Mouse (Mus musculus) embryonic facial prominence, embryonic 11.5 days (tissue): Measurements from ENCODE around the gene U2af2. TPM values are rescaled to one million over a fixed set of nuclear protein-coding genes. Genes with fewer than 3 reads are reported as not detected.
"Not testable (repeated sequence)": the region's sequence is repeated elsewhere in the genome, so short reads cannot be mapped to it uniquely, and the experiment has no call there.

ENCODE experiments used
- ATAC-seq: fragments of 200-750 bp; cut with Nextera tagmentation; replicated peaks from 2 replicates; pipeline ENCODE4 v1.8.0; 2017; ENCODE audit warnings: low read depth; ENCODE audit not compliant: insufficient number of reproducible peaks, low FRiP score, low TSS enrichment
- DNase-seq: peaks from one replicate; pipeline ENCODE4 v3.0.0-alpha.2; 2015; ENCODE audit warnings: low spot score
- H3K27ac ChIP-seq: fragments of 300-500 bp; sonication (generic); replicated peaks from 2 replicates; pipeline ENCODE4 v1.5.1; 2014; ENCODE audit warnings: mild to moderate bottlenecking, low read depth, low read length, control low read depth
- H3K27me3 ChIP-seq: fragments of 300-500 bp; sonication (generic); 2 replicates; pipeline ENCODE4 v1.6.1; 2014; ENCODE audit warnings: mild to moderate bottlenecking, low read length, moderate library complexity, mixed read lengths; ENCODE audit not compliant: control insufficient read depth, insufficient read depth
- H3K36me3 ChIP-seq: fragments of 300-500 bp; sonication (generic); replicated peaks from 2 replicates; pipeline ENCODE4 v1.6.1; 2014; ENCODE audit warnings: low read depth, mild to moderate bottlenecking, low read length, moderate library complexity, mixed read lengths; ENCODE audit not compliant: control insufficient read depth, insufficient read depth
- H3K4me1 ChIP-seq: fragments of 300-500 bp; sonication (generic); 2 replicates; pipeline ENCODE4 v1.6.1; 2014; ENCODE audit warnings: low read length, mixed read lengths; ENCODE audit not compliant: control insufficient read depth, insufficient read depth
- H3K4me2 ChIP-seq: fragments of 300-500 bp; sonication (generic); 2 replicates; pipeline ENCODE4 v1.6.1; 2014; ENCODE audit warnings: low read depth, mild to moderate bottlenecking, control low read depth, low read length, moderate library complexity
- H3K4me3 ChIP-seq: fragments of 300-500 bp; sonication (generic); 2 replicates; pipeline ENCODE4 v1.5.1; 2014; ENCODE audit warnings: low read depth, low read length, control low read depth
- H3K9ac ChIP-seq: fragments of 300-500 bp; sonication (generic); replicated peaks from 2 replicates; pipeline ENCODE4 v1.6.1; 2014; ENCODE audit warnings: mild to moderate bottlenecking, control low read depth, low read length
- H3K9me3 ChIP-seq: fragments of 300-500 bp; sonication (generic); replicated peaks from 2 replicates; pipeline ENCODE4 v1.6.1; 2016; ENCODE audit warnings: mild to moderate bottlenecking, low read length, inconsistent platforms, mixed read lengths; ENCODE audit not compliant: control insufficient read depth
- WGBS: fragments of 180-500 bp; shearing (Covaris S2); extraction: QIAGEN DNeasy Blood & Tissue Kit; methylation state at CpG from one replicate; pipeline ENCODE4 v1.1.7; 2014; 5-methylcytosine and 5-hydroxymethylcytosine counted together
- polyA plus RNA-seq: library from polyadenylated mRNA; unstranded; fragments of >200 nt; fragmentation: Nextera tagmentation; extraction: Ambion mirVana; gene quantifications from 2 replicates; pipeline ENCODE4 v1.2.1, GENCODE M21; 2014

The U2af2 gene
- polyA plus RNA-seq, 1 experiment from 2014 or later = 156 TPM

DNA sequence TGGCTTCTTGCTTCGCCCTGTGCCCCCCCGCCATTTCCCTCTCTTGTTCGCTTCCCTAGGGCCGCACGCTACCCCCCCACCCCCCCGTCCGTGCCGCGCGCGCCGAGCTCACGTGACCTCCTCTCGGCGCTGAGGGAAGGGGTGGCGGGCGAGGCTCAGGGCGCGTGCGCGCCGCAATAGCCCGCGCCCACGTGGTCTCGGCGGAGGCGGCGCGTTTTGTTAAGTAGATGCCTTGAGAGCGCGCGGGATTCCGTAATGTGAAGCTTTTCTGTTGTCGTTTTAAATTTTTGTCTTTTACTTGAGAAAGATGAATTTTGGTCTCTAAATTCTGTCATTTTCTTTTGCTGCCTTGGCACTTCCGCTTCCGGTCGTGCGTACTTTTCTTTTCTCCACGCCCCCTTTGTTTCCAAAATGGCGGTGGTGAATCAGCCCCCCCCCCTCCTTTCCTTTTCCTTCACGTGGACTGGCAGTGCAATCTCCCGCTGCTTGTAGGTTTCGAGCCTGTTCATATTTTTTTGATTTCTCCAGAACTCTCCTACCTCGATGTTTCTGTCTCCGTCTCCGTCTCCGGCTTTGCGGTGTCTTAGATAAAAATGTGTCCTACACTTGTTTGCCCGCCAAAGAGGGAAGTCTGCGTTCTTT is 538 bp downstream of the U2af2 start:
- Histone ChIP-seq H3K4me2 (peak overlapping the region; percentile 78), H3K9ac (peak overlapping the region; percentile 78), H3K36me3 (no peaks in the 10 kb centered on the region; the same call in 1 of the 2 replicates), H3K27me3 (no peaks in the 10 kb centered on the region; the same call in 1 of the 2 replicates), H3K27ac (peak overlapping the region; percentile 96), H3K9me3 (no peaks in the 10 kb centered on the region), H3K4me3 (peak overlapping the region; percentile 74), H3K4me1 (peaks cover 6% of the 10 kb centered on the region; the same call in 1 of the 2 replicates)
- DNase-seq = peak; percentile 92
- under 1% methylated on average over 51 of the region's 51 CpGs for WGBS
- ATAC-seq = no peak; the same call in 1 of the 2 replicates

DNA sequence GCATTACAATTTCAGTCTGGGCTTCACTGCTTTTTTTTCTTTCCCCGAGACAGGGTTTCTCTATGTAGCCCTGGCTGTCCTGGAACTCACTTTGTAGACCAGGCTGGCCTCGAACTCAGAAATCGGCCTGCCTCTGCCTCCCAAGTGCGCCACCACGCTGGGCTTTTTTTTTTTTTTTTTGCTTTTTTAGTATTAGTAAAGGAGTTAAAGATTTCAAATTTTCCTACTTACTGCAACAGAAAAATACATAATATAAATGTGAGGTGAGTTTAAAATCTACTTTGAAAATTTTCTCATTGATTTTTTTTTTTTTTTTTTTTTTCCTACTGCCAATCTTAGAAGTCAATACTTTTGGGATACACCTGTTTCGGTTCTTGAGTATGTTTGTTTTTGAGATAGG is 2.9 kb downstream of the U2af2 start:
- H3K9ac ChIP-seq = no peak overlapping the region
- no peak overlapping the region for H3K4me2 ChIP-seq
- ATAC-seq (no peak), DNase-seq (no peak)
- peaks cover 5% of the 10 kb centered on the region; the same call in 1 of the 2 replicates for H3K4me1 ChIP-seq
- H3K27ac ChIP-seq = no peak overlapping the region
- no peaks in the 10 kb centered on the region for H3K9me3 ChIP-seq
- H3K36me3 ChIP-seq = peaks cover 13% of the 10 kb centered on the region
- no peak overlapping the region for H3K4me3 ChIP-seq
- WGBS = 91% methylated on average over 6 of the region's 6 CpGs
- no peaks in the 10 kb centered on the region for H3K27me3 ChIP-seq

DNA sequence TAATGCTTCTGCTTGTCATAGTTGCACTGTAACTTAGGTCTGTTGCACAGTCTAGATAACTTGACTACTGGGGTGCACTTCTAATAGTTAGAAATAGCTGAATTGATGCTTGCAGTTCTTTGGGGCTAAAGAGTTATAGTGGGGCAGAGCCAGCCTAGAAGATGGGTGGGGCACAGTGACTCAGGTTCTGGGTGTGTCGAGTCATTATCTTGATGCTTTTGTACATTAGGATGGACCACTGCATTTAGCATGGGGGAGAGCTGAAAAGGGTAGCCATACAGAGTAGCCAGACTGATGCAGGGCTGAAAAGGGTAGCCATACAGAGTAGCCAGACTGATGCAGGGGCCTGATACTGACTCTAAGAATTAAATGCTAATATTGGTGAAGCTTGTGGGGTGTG is 11.6 kb downstream of the U2af2 start:
- H3K27me3 ChIP-seq = no peaks in the 10 kb centered on the region
- no peak overlapping the region for H3K4me3 ChIP-seq
- H3K9me3 ChIP-seq = no peaks in the 10 kb centered on the region
- no peaks in the 10 kb centered on the region for H3K4me1 ChIP-seq
- WGBS = 80% methylated on average over 1 of the region's 1 CpGs
- DNase-seq = no peak
- peaks cover 45% of the 10 kb centered on the region for H3K36me3 ChIP-seq
- no peak overlapping the region for H3K4me2 ChIP-seq
- no peak for ATAC-seq
- no peak overlapping the region for H3K9ac ChIP-seq
- H3K27ac ChIP-seq = no peak overlapping the region

DNA sequence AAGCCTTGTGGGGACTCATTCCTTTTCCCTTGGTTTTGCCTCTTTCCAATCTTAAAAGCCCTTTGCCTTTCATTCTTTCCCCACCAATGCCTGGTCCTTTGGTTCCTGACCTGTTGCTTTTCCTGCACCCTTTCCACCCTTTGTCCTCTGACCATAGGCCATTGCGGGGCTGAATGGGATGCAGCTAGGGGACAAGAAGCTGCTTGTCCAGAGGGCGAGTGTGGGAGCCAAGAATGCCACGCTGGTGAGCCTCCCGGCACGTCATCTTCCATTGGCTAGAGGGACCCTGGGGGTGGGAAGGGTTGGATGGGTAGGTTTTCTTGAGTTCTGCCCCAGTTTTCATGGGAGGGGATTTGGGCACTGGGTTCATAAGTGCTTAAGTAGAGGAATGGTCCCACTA is 13.0 kb downstream of the U2af2 start:
- Histone ChIP-seq H3K4me3 (no peak overlapping the region), H3K4me1 (no peaks in the 10 kb centered on the region), H3K4me2 (no peak overlapping the region), H3K9me3 (no peaks in the 10 kb centered on the region), H3K36me3 (peaks cover 39% of the 10 kb centered on the region), H3K27ac (no peak overlapping the region), H3K9ac (no peak overlapping the region), H3K27me3 (no peaks in the 10 kb centered on the region)
- DNase-seq = no peak
- WGBS = 90% methylated on average over 5 of the region's 5 CpGs
- ATAC-seq = no peak

DNA sequence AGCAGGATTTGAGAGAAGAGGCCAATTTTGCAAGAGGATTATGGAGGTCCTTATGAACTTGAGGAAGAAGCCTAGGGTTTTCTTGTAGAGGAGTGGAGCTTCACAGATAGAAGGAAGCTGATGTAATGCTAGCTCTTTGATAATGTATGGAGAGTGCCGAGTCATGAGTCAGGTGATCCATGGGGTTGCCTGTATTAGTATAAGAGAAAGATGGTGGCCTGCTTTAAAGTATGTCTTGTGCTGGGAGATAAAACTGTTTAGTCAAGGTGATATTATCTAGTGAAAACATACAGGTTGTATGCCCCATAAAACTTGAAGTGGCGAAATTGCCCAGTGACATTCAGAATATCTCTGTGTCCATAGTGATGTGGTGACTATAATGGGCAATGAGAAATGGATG is 15.0 kb downstream of the U2af2 start:
- 95% methylated on average over 2 of the region's 2 CpGs for WGBS
- Histone ChIP-seq H3K4me3 (no peak overlapping the region), H3K9ac (no peak overlapping the region), H3K4me1 (no peaks in the 10 kb centered on the region), H3K36me3 (peaks cover 27% of the 10 kb centered on the region), H3K4me2 (no peak overlapping the region), H3K27me3 (no peaks in the 10 kb centered on the region), H3K9me3 (no peaks in the 10 kb centered on the region), H3K27ac (no peak overlapping the region)
- ATAC-seq = no peak
- DNase-seq = no peak

DNA sequence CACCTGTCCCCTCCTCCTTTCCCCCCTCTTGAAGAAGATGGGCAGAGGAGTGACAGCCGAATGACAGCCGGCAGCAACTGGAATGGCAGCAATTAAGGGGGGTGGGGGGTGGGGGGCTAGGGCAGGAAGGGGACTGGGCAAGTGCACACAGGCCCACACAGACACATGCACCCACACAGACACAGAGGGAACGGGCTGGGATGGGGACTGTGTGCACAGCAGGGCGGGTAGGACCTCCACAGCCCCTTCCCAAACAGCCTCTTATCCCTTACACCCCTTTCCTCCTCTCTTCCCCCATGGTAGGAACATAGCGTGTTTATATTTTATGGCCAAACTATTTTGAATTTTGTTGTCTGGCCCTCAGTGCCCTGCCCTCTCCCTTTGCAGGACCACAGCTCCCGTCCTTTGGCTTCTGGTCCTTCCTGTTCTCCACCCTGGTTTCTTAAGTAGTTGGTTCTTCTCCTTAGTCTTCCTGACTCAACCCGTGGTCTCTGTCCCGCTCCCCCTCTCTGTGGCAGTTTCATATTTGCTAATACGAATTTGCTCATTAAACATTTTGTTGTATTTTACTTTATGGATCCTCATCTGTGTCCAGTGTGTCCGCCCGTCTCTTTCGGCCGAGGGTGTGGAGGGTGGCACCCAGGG is 17.5 kb downstream of the U2af2 start:
- Histone ChIP-seq H3K4me3 (peak overlapping the region; percentile 98), H3K4me2 (peak overlapping the region; percentile 27; the same call in 1 of the 2 replicates)
- not testable (repeated sequence) for H3K9ac ChIP-seq, H3K4me1 ChIP-seq, DNase-seq, H3K27ac ChIP-seq, H3K27me3 ChIP-seq, H3K9me3 ChIP-seq, H3K36me3 ChIP-seq
- peak; percentile 50 for ATAC-seq
- 42% methylated on average over 9 of the region's 13 CpGs for WGBS

DNA sequence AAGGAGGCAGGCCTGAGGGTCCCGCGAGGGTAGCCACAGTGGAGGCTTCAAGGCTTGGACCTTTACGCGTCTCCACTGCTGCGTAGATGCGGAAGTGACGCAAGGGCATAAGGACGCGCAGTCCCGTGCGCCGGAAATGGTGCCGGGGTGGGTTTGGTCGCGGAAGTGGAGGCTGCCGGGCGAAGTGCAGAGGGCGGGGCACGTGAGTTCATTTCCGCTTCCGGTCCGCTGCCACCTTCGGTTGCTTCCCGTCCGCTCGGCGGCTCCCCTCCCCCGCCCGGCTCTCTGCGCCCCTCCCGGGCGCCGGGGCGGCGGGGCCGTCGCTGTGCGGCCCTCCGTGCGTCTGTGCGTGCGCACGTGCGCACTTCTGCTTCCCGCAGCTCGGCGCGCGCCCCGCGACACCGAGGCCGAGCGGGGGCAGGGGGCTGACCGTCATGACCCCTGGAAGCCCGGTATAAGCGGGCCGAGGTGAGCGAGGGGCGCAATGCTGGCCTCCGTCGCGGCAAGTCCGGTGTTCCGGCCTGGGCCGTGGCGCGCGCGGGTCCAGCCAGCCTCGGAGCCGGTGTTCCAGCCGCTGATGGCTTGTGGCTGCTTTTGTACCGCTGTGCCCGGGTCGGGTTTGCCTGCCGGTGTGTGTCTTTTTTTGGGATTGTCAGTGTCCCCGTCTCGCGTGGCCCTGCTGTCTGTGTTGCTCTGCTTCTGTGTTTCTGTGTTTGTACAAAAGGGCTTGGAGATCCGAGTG is 18.2 kb downstream of the U2af2 start, which contains the start of gene Epn1:
TSS of gene Epn1 (plus strand) at position 226 of the 742 bp plus-strand sequence.
- Histone ChIP-seq H3K4me2 (peak within 1 kb of the TSS; percentile 69), H3K36me3 (peaks cover 4% of the 10 kb centered on the region), H3K9ac (peak within 1 kb of the TSS; percentile 96), H3K27me3 (no peaks in the 10 kb centered on the region), H3K4me3 (peak within 1 kb of the TSS; percentile 98), H3K27ac (peak within 1 kb of the TSS; percentile 89), H3K4me1 (no peaks in the 10 kb centered on the region), H3K9me3 (no peaks in the 10 kb centered on the region)
- under 1% methylated on average over 79 of the region's 81 CpGs for WGBS
- ATAC-seq (peak; percentile 96), DNase-seq (peak; percentile 97)
